Mouse (Mus musculus) C2C12 (cell line): ENCODE measurements around the gene Tnnt3. TPM values are rescaled to one million over a fixed set of nuclear protein-coding genes. Genes with fewer than 3 reads are reported as not detected.
A peak's percentile ranks its signal among the peaks of the same experiment; 100 is the strongest.

Experiments used
- H3K27me3 ChIP-seq: one replicate; pipeline ENCODE4 v1.6.1; 2011; ENCODE audit not compliant: control insufficient read depth, insufficient read depth, insufficient read length
- H3K36me3 ChIP-seq: one replicate; pipeline ENCODE4 v1.6.1; 2011; ENCODE audit not compliant: control insufficient read depth, insufficient read depth
- H3K4me3 ChIP-seq: one replicate; pipeline ENCODE4 v1.5.1; 2011; ENCODE audit warnings: mild to moderate bottlenecking, control low read depth; ENCODE audit not compliant: poor library complexity, insufficient read depth, severe bottlenecking
- H3K79me2 ChIP-seq: one replicate; pipeline ENCODE4 v1.6.1; 2011; ENCODE audit not compliant: control insufficient read depth, insufficient read depth
- H3K79me3 ChIP-seq: one replicate; pipeline ENCODE4 v1.6.1; 2011; ENCODE audit warnings: low read depth, control low read depth
- H3ac ChIP-seq: one replicate; pipeline ENCODE3; 2011; ENCODE audit warnings: low read depth; ENCODE audit not compliant: control insufficient read depth, insufficient read length
- CEBPB ChIP-seq: IDR thresholded peaks from one replicate; pipeline ENCODE4 v1.6.1; 2011; ENCODE audit warnings: low read depth, mild to moderate bottlenecking, control low read depth, moderate library complexity
- CTCF ChIP-seq: IDR thresholded peaks from one replicate; pipeline ENCODE4 v1.5.1; 2011; ENCODE audit not compliant: control insufficient read depth, insufficient read depth, insufficient read length
- FOSL1 ChIP-seq: IDR thresholded peaks from one replicate; pipeline ENCODE4 v1.8.0; 2011; ENCODE audit warnings: mild to moderate bottlenecking, low read length; ENCODE audit not compliant: poor library complexity, insufficient read depth, severe bottlenecking
- MAX ChIP-seq: IDR thresholded peaks from one replicate; pipeline ENCODE4 v1.6.1; 2011; ENCODE audit warnings: mild to moderate bottlenecking, control low read depth
- MYOD1 ChIP-seq: IDR thresholded peaks from one replicate; pipeline ENCODE4 v1.6.1; 2011; ENCODE audit warnings: low read depth; ENCODE audit not compliant: control insufficient read depth, insufficient read length
- MYOG ChIP-seq: IDR thresholded peaks from one replicate; pipeline ENCODE4 v1.6.1; 2011; ENCODE audit not compliant: control insufficient read depth, insufficient read length; ENCODE audit errors: extremely low read depth
- USF1 ChIP-seq: IDR thresholded peaks from one replicate; pipeline ENCODE4 v1.6.1; 2011; ENCODE audit warnings: low read depth, mild to moderate bottlenecking, control low read depth, moderate library complexity
- polyA plus RNA-seq: library from polyadenylated mRNA; unstranded; fragments of >200 nt; fragmentation: generic; extraction: Trizol; gene quantifications from one replicate; pipeline ENCODE4 v1.2.1, GENCODE M21; 2012; ENCODE audit warnings: missing spikeins

Tnnt3 gene
- polyA plus RNA-seq, 1 experiment: 6.8 TPM

- no peak for TF ChIP-seq MAX
- no peak for TF ChIP-seq CTCF
- no peak for TF ChIP-seq CEBPB
- no peak for TF ChIP-seq MYOD1
- no peak for TF ChIP-seq MYOG
- TF ChIP-seq USF1: no peak
- H3K27me3 ChIP-seq: no peaks in the 10 kb centered on the region
- H3K79me3 ChIP-seq: no peaks in the 10 kb centered on the region
- H3K4me3 ChIP-seq: no peak overlapping the region
- H3K36me3 ChIP-seq: no peaks in the 10 kb centered on the region
- H3ac ChIP-seq: no peak overlapping the region
- H3K79me2 ChIP-seq: no peaks in the 10 kb centered on the region
Measured at GRCm38 (mm10) chr7:142457227-142457811, 41.3 kb upstream of the Tnnt3 start.

- no peak overlapping the region for H3ac ChIP-seq
- no peaks in the 10 kb centered on the region for H3K79me3 ChIP-seq
- no peak overlapping the region for H3K4me3 ChIP-seq
- H3K79me2 ChIP-seq: no peaks in the 10 kb centered on the region
- no peaks in the 10 kb centered on the region for H3K27me3 ChIP-seq
- TF ChIP-seq CEBPB (peak; percentile 7), USF1 (no peak), CTCF (no peak), MAX (peak; percentile 14)
- no peaks in the 10 kb centered on the region for H3K36me3 ChIP-seq
Measured at GRCm38 (mm10) chr7:142458026-142458425, 40.6 kb upstream of the Tnnt3 start.

DNA sequence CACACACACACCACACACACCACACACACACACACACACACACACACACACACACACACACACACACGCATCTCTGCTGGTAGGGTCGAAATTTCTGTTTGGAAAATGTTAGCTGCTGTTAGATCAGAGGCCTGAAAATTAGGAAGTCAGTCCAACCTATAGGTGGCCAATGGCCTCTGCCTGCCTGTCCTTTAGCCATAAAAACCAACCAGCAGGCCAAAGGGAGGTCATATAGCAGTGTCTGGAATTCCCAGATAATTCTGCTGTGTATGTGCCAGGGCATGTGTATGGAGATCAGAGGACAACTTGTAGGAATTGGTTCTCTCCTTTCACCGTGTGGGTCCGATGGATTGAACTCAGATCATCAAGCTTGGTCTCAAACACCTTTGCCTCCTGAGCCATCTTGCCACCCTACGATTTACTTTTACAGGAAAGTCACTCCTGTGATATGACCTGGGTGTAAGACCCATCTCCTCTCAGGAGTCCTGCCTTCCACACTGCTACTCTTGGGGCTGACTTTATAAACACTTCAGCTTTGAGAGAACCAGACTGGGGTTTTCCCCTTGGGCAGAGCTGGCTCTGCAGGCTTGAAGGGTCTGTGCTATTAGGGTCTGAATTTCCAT lies 39.8 kb upstream of the Tnnt3 start:
- no peak overlapping the region for H3ac ChIP-seq
- H3K36me3 ChIP-seq: no peaks in the 10 kb centered on the region
- H3K79me3 ChIP-seq: no peaks in the 10 kb centered on the region
- H3K79me2 ChIP-seq: no peaks in the 10 kb centered on the region
- no peaks in the 10 kb centered on the region for H3K27me3 ChIP-seq
- H3K4me3 ChIP-seq: no peak overlapping the region
- no peak for TF ChIP-seq CEBPB
- no peak for TF ChIP-seq CTCF
- TF ChIP-seq FOSL1: no peak
- no peak for TF ChIP-seq MYOG
- TF ChIP-seq MAX: no peak
- no peak for TF ChIP-seq MYOD1
- no peak for TF ChIP-seq USF1

DNA sequence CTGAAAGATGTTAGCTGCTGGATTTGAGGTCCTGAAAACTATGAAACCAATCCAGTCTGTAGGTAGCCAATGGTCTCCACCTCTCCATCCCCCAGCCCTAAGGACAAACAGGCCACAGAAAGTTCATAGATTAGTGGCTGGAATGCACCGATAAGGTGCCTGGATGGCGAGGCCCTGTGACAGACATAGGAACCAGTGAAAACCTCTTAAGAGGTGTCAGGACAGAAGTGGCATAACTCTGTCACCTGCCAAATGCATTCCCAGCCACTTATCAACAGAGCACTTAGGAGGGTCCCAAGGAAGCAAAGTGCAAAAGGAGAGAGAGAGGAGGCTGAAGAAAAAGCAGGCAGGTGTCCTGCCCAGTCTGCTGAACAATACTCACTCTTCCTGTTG lies 39.3 kb upstream of the Tnnt3 start:
- Histone ChIP-seq H3K36me3 (no peaks in the 10 kb centered on the region), H3K79me3 (no peaks in the 10 kb centered on the region), H3K4me3 (no peak overlapping the region), H3K79me2 (no peaks in the 10 kb centered on the region), H3K27me3 (no peaks in the 10 kb centered on the region), H3ac (no peak overlapping the region)
- TF ChIP-seq MYOD1 (no peak), MAX (no peak), USF1 (no peak), CEBPB (no peak)

GRCm38 (mm10) chr7:142460636-142461077 lies 38.0 kb upstream of the Tnnt3 start, which contains the start of gene Lsp1:
Gene Lsp1 (plus strand): TSS chr7:142460809.
- H3K36me3 ChIP-seq: no peaks in the 10 kb centered on the region
- no peaks in the 10 kb centered on the region for H3K79me3 ChIP-seq
- no peak within 1 kb of the TSS for H3K4me3 ChIP-seq
- H3K27me3 ChIP-seq: no peaks in the 10 kb centered on the region
- no peak for TF ChIP-seq USF1
- TF ChIP-seq FOSL1: no peak
- no peak for TF ChIP-seq CTCF
- no peak for TF ChIP-seq CEBPB
- TF ChIP-seq MYOG: no peak
- no peak for TF ChIP-seq MYOD1
- no peak for TF ChIP-seq MAX
- no peaks in the 10 kb centered on the region for H3K79me2 ChIP-seq
- H3ac ChIP-seq: no peak within 1 kb of the TSS

DNA sequence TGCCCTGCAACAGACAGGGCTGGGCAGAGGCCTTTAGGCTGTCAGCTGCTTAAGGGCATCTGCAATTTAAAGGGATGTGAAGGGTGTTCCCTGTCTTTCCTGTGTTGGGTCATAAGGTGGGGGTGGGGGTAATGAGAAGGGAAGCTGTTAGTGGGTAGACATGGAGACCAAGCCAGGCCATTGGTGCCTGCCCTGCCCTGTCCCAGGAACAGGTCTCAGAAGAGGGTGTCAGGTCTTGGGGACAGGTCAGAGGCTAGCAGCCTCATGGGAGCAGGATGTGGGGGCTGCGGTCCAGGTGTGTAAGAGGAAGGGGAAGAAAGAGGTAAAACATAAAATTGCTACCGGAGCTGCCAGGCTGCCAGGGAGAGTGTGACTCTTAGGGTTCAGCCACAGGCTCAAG lies 37.2 kb upstream of the Tnnt3 start:
- no peak overlapping the region for H3ac ChIP-seq
- H3K36me3 ChIP-seq: no peaks in the 10 kb centered on the region
- H3K79me3 ChIP-seq: no peaks in the 10 kb centered on the region
- TF ChIP-seq USF1: no peak
- TF ChIP-seq MAX: no peak
- TF ChIP-seq MYOD1: no peak
- TF ChIP-seq FOSL1: no peak
- no peak for TF ChIP-seq CTCF
- no peak overlapping the region for H3K4me3 ChIP-seq
- H3K79me2 ChIP-seq: no peaks in the 10 kb centered on the region
- no peaks in the 10 kb centered on the region for H3K27me3 ChIP-seq

- TF ChIP-seq FOSL1 (no peak), MYOD1 (peak; percentile 89)
- no peaks in the 10 kb centered on the region for H3K79me3 ChIP-seq
- H3K27me3 ChIP-seq: no peaks in the 10 kb centered on the region
- H3ac ChIP-seq: no peak overlapping the region
- H3K79me2 ChIP-seq: no peaks in the 10 kb centered on the region
- H3K36me3 ChIP-seq: no peaks in the 10 kb centered on the region
- H3K4me3 ChIP-seq: no peak overlapping the region
Measured at GRCm38 (mm10) chr7:142462190-142462589, 36.4 kb upstream of the Tnnt3 start.
